Mouse (Mus musculus) lung, embryonic 14.5 days (tissue): Measurements from ENCODE around the gene Trim30b. TPM values are rescaled to one million over a fixed set of nuclear protein-coding genes. Genes with fewer than 3 reads are reported as not detected.
A peak's percentile ranks its signal among the peaks of the same experiment; 100 is the strongest.
"Not testable (repeated sequence)": the region's sequence is repeated elsewhere in the genome, so short reads cannot be mapped to it uniquely, and the experiment has no call there.

Experiments used
- ATAC-seq: fragments of 200-750 bp; cut with Nextera tagmentation; 2 replicates; pipeline ENCODE4 v1.8.0; 2017; ENCODE audit warnings: mild to moderate bottlenecking, moderate TSS enrichment, moderate library complexity; ENCODE audit not compliant: insufficient read depth
- DNase-seq: peaks from one replicate; pipeline ENCODE4 v3.0.0-alpha.2; 2015
- H3K27ac ChIP-seq: fragments of 300-500 bp; sonication (generic); 2 replicates; pipeline ENCODE4 v1.5.1; 2014; ENCODE audit warnings: low read depth, mild to moderate bottlenecking, moderate library complexity
- H3K27me3 ChIP-seq: fragments of 300-500 bp; sonication (generic); 2 replicates; pipeline ENCODE4 v1.6.1; 2014; ENCODE audit warnings: low read length, control low read depth; ENCODE audit not compliant: insufficient read depth
- H3K36me3 ChIP-seq: fragments of 300-500 bp; sonication (generic); 2 replicates; pipeline ENCODE4 v1.6.1; 2014; ENCODE audit warnings: control low read depth; ENCODE audit not compliant: insufficient read depth
- H3K4me1 ChIP-seq: fragments of 300-500 bp; sonication (generic); 2 replicates; pipeline ENCODE4 v1.6.1; 2014; ENCODE audit warnings: antibody characterized with exemption, control low read depth; ENCODE audit not compliant: insufficient read depth
- H3K4me2 ChIP-seq: fragments of 300-500 bp; sonication (generic); 2 replicates; pipeline ENCODE4 v1.6.1; 2014; ENCODE audit warnings: mild to moderate bottlenecking
- H3K4me3 ChIP-seq: fragments of 300-500 bp; sonication (generic); 2 replicates; pipeline ENCODE4 v1.5.1; 2014; ENCODE audit warnings: low read depth, low read length
- H3K9ac ChIP-seq: fragments of 300-500 bp; sonication (generic); 2 replicates; pipeline ENCODE4 v1.6.1; 2014
- H3K9me3 ChIP-seq: fragments of 300-500 bp; sonication (generic); 2 replicates; pipeline ENCODE4 v1.6.1; 2016; ENCODE audit warnings: low read depth, low read length, control low read depth
- CTCF ChIP-seq: IDR thresholded peaks from 2 replicates; pipeline ENCODE4 v1.5.1; 2016; ENCODE audit warnings: antibody characterized with exemption, low read depth
- WGBS: fragments of 180-500 bp; shearing (Covaris S2); extraction: QIAGEN DNeasy Blood & Tissue Kit; methylation state at CpG from one replicate; pipeline ENCODE4 v1.1.7; 2014; 5-methylcytosine and 5-hydroxymethylcytosine counted together
- polyA plus RNA-seq: library from polyadenylated mRNA; unstranded; fragments of >200 nt; fragmentation: Nextera tagmentation; extraction: Ambion mirVana; gene quantifications from 2 replicates; pipeline ENCODE4 v1.2.1, GENCODE M21; 2014

Trim30b gene
- polyA plus RNA-seq, 1 experiment from 2014 or later = 0.04 TPM

DNA sequence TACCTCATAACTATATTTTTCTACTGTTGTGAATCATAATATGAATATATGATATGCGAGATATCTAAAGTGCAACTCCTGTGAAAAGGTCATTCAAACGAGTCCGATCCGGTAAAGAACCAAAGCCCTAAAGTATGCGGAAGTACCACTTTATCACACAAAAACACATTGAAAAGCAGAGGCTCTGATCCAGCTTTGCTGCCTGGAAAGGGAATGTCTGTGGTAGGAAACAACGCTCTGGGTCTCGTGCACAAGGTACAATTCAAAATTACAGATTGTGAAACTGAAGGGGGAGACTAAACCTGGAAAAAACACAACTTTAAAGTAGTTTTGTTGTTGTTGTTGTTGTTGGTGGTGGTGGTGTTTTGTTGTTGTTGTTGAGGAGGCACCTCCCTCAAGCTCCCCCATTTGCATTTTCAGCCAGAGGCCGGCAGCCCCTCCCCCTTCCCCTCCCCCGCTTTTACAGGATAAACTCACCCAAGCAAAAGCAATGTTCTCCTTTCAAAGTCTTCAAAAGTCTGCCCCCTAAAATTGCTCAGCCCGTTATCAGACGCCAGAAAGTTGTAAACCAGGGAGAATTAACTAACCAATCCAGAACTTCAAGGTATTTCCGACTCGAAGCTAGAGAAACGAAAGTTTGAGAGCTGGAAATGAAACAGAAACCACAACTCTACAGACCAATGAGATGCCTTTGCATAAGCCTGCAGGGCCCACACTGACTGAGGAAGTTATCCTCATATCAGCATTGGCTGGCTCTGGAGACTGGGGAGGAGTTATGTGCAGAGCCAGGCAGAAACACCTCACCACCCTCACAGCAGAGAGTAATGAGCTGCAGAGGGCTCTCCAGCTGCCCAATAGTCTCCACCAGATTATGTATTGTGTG, 16.7 kb downstream of the Trim30b start, which contains the start of gene Trim12c:
Gene Trim12c (minus strand): TSS at position 646 of the 883 bp plus-strand sequence.
- H3K27ac ChIP-seq = 0 out of 2 replicates have a peak within 1 kb of the TSS, but pooled peaks have one; percentile 2
- no peaks in the 10 kb centered on the region for H3K27me3 ChIP-seq
- ATAC-seq (peak; percentile 100), DNase-seq (peak; percentile 86)
- H3K36me3 ChIP-seq = no peaks in the 10 kb centered on the region
- H3K9ac ChIP-seq = peak within 1 kb of the TSS; percentile 1; the same call in 1 of the 2 replicates
- no peaks in the 10 kb centered on the region for H3K9me3 ChIP-seq
- TF ChIP-seq CTCF = no peak
- H3K4me3 ChIP-seq = peak within 1 kb of the TSS; percentile 42
- WGBS = 3% methylated on average over 14 of the region's 14 CpGs
- H3K4me1 ChIP-seq = no peaks in the 10 kb centered on the region
- H3K4me2 ChIP-seq = peak within 1 kb of the TSS; percentile 56

DNA sequence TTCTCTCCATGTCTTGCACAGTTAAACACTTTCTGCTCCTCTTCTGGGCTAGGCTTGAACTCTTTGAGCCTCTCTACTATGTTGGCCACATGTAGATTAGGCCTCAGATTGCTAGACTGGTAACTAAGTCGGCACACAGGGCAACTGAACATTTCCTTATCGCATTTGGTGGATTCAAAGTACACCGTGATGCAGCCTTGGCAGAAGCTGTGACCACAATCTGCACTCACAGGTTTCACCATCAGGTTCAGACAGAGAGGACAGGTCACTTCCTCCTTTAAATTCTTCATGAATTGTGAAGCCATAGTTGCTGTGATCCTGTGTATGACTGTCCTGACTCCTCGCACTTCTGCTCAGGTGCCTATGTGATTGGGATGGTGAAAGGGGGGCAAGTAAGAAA, 21.6 kb downstream of the Trim30b start:
- H3K27ac ChIP-seq, ATAC-seq, H3K4me2 ChIP-seq, H3K4me3 ChIP-seq, DNase-seq, H3K9ac ChIP-seq, H3K4me1 ChIP-seq, H3K9me3 ChIP-seq, H3K36me3 ChIP-seq, H3K27me3 ChIP-seq: not testable (repeated sequence)
- 80% methylated on average over 4 of the region's 4 CpGs for WGBS

DNA sequence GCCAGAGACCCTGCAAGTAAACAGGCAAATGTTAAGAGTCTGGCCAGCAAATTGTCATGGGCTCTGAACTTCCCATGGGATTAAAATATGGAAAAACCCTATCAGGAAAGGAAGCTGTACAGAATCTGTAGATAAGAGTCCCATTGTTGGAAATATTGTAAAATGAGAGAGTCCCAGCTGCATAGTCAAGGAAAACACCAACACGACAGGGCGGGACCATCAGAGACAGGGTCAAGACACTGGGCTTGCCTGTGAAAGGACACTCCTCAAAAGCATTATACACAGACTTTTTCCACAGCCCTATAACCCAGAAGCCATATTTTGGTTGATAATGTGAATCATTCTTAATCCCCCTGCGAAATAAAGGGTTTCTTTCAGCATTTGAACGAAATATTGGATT, 28.9 kb downstream of the Trim30b start:
- not testable (repeated sequence) for ATAC-seq, H3K27me3 ChIP-seq, H3K4me2 ChIP-seq, H3K4me1 ChIP-seq, H3K9me3 ChIP-seq, H3K9ac ChIP-seq, H3K4me3 ChIP-seq, H3K36me3 ChIP-seq, DNase-seq, H3K27ac ChIP-seq
- whole genome bisulfite sequencing = 90% methylated on average over 2 of the region's 4 CpGs

DNA sequence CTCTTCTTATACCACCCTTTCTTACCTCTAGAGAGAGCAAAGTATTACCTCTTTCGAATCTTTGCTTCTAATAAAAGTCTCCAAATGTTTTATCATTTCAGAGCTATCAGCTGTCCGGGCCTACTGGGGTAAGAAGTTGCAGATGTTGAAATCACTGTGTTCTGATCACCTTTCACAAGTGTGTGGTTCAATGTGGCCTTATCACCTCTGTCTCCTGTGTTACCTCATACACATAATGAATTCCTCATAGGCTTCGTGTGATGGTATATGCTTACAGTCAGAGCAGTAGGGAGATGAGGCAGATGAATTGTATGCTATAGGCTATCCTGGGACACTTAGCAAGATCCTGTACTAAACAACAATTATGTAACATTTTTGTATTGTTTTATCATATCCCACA, 34.1 kb downstream of the Trim30b start:
- H3K9me3 ChIP-seq, H3K27me3 ChIP-seq, H3K4me3 ChIP-seq, ATAC-seq, H3K4me2 ChIP-seq, H3K9ac ChIP-seq, DNase-seq, H3K36me3 ChIP-seq, H3K4me1 ChIP-seq, H3K27ac ChIP-seq: not testable (repeated sequence)
- WGBS = 61% methylated on average over 3 of the region's 3 CpGs

DNA sequence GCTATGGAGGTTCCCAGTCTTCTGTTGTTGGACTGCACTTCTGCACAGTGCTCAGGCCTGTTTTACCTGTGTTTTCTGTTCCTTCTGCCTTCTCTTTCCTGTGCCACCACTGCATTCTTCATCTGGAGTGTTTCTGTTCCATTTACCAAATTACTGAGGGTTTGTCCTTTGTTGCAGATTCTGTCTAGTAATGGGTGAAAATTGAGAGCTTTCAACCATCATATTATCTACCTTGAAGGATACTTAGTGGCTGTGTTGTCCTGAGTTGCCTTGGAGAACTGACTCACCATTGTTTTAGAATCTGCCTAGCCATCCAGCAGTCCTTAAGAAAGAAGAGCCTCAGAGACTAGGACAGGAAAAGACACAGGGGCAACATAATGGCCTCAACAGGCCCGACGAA, 40.5 kb downstream of the Trim30b start, which contains the start of gene Trim34b:
Gene Trim34b (plus strand): TSS at position 301 of the 400 bp plus-strand sequence.
- not testable (repeated sequence) for H3K36me3 ChIP-seq, H3K4me1 ChIP-seq, H3K27me3 ChIP-seq, H3K27ac ChIP-seq, DNase-seq, ATAC-seq, H3K4me3 ChIP-seq, H3K9me3 ChIP-seq, H3K4me2 ChIP-seq, H3K9ac ChIP-seq
- 92% methylated on average over 2 of the region's 2 CpGs for WGBS

DNA sequence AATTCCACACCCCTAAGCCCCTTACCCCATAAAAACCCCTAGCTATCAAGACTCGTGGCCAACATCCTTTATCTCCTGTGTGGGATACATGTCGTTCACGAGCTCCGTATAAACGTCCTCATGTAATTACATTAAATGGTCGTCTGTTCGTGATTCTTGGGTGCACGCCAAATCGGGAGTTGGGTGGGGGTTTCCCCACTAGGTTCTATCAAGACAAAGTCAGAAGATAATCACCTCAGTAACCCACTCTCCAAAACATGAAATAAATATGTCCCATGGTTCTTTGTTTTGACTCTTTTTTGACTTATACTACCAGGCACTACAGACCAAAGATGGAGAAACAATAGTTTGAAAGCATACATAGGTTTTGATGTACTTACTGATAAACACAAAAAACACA, 47.7 kb downstream of the Trim30b start:
- Histone ChIP-seq H3K27me3 (no peaks in the 10 kb centered on the region), H3K27ac (no peak overlapping the region), H3K4me3 (no peak overlapping the region), H3K4me1 (no peaks in the 10 kb centered on the region), H3K9me3 (no peaks in the 10 kb centered on the region), H3K36me3 (no peaks in the 10 kb centered on the region), H3K4me2 (no peak overlapping the region), H3K9ac (no peak overlapping the region)
- TF ChIP-seq CTCF = no peak
- ATAC-seq = no peak
- DNase-seq = no peak
- 48% methylated on average over 9 of the region's 9 CpGs for WGBS

DNA sequence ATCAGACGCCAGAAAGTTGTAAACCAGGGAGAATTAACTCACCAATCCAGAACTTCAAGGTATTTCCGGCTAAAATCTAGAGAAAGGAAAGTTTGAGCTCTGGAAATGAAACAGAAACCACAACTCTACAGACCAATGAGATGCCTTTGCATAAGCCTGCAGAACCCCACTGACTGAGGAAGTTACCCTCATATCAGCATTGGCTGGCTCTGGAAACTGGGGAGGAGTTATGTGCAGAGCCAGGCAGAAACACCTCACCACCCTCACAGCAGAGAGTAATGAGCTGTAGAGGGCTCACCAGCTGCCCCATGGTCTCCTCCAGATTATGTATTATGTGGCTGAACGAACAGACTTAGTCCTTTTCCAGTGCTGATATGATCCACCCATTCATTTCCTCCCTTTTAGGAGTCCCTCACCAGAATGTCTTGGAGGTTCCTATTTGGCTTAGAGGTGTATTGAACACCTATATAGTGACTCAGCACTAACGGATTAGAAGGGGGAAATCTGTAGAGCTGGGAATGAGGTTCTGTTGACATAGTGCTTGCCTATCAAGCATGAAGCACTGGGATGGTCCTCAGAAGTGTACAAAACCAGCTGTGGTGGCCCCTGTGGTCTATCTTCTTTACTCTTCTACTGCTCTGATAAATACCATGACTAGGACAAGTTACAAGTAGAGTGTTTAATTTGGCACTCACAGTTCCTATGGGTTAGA, 54.2 kb downstream of the Trim30b start, which contains the start of gene Trim12a:
Gene Trim12a (minus strand): TSS at position 98 of the 712 bp plus-strand sequence.
- H3K4me1 ChIP-seq, H3K27me3 ChIP-seq, DNase-seq, H3K36me3 ChIP-seq, H3K27ac ChIP-seq, H3K9me3 ChIP-seq: not testable (repeated sequence)
- peak within 1 kb of the TSS; percentile 39 for H3K4me3 ChIP-seq
- H3K4me2 ChIP-seq = peak within 1 kb of the TSS; percentile 58
- 20% methylated on average over 4 of the region's 4 CpGs for WGBS
- peak within 1 kb of the TSS; percentile 41 for H3K9ac ChIP-seq
- ATAC-seq = peak; percentile 92
